Mouse (Mus musculus) midbrain, embryonic 16.5 days (tissue): ENCODE data around the gene Birc6. TPM values are rescaled to one million over a fixed set of nuclear protein-coding genes. Genes with fewer than 3 reads are reported as not detected.

Source experiments
- ATAC-seq: fragments of 200-750 bp; cut with Nextera tagmentation; 2 replicates; pipeline ENCODE4 v1.8.0; 2017; ENCODE audit warnings: moderate TSS enrichment
- H3K27ac ChIP-seq: fragments of 300-500 bp; sonication (generic); 2 replicates; pipeline ENCODE4 v1.5.1; 2014; ENCODE audit warnings: mild to moderate bottlenecking, low read length, mixed read lengths
- H3K27me3 ChIP-seq: fragments of 300-500 bp; sonication (generic); 2 replicates; pipeline ENCODE4 v1.6.1; 2014; ENCODE audit warnings: low read depth, low read length, mixed read lengths; ENCODE audit not compliant: control insufficient read depth, insufficient read depth
- H3K36me3 ChIP-seq: fragments of 300-500 bp; sonication (generic); 2 replicates; pipeline ENCODE4 v1.6.1; 2014; ENCODE audit warnings: mild to moderate bottlenecking, low read length, moderate library complexity, mixed read lengths; ENCODE audit not compliant: control insufficient read depth, insufficient read depth
- H3K4me1 ChIP-seq: fragments of 300-500 bp; sonication (generic); 2 replicates; pipeline ENCODE4 v1.6.1; 2014; ENCODE audit warnings: mild to moderate bottlenecking, low read length, mixed read lengths; ENCODE audit not compliant: control insufficient read depth, insufficient read depth
- H3K4me2 ChIP-seq: fragments of 300-500 bp; sonication (generic); 2 replicates; pipeline ENCODE4 v1.6.1; 2014; ENCODE audit warnings: mild to moderate bottlenecking, low read length, mixed read lengths
- H3K4me3 ChIP-seq: fragments of 300-500 bp; sonication (generic); 2 replicates; pipeline ENCODE4 v1.5.1; 2014; ENCODE audit warnings: low read depth, mild to moderate bottlenecking, low read length, moderate library complexity, mixed read lengths
- H3K9ac ChIP-seq: fragments of 300-500 bp; sonication (generic); 2 replicates; pipeline ENCODE4 v1.6.1; 2014; ENCODE audit warnings: low read depth, low read length, mixed read lengths
- H3K9me3 ChIP-seq: fragments of 300-500 bp; sonication (generic); replicated peaks from 2 replicates; pipeline ENCODE4 v1.6.1; 2014; ENCODE audit warnings: mild to moderate bottlenecking, low read length, mixed read lengths; ENCODE audit not compliant: control insufficient read depth, poor library complexity, severe bottlenecking
- WGBS: fragments of 180-500 bp; shearing (Covaris S2); extraction: QIAGEN DNeasy Blood & Tissue Kit; methylation state at CpG from one replicate; pipeline ENCODE4 v1.1.7; 2014; 5-methylcytosine and 5-hydroxymethylcytosine counted together
- polyA plus RNA-seq: library from polyadenylated mRNA; unstranded; fragments of >200 nt; fragmentation: Nextera tagmentation; extraction: Ambion mirVana; gene quantifications from 2 replicates; pipeline ENCODE4 v1.2.1, GENCODE M21; 2015

Birc6 gene
- polyA plus RNA-seq, 1 experiment from 2014 or later: 85.9 TPM

DNA sequence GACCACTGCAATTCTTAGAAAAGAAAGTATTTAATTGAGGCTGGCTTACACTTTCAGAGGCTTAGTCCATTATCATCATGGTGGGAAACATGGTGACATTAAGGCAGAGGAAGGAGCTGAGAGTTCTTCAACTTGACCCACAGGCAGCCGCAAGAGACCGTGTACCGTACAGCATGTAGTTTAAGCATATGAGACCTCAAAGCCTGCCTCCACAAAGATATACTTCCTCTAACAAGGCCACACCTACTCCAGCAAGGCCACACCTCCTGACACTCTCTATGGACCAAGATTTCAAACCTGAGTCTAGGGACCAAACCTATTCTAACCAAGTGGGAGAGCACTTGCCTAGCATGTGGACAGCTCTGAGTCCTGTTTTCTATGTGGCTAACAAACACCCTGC lies 19.5 kb upstream of the Birc6 start:
- WGBS: 97% methylated on average over 3 of the region's 3 CpGs
- Histone ChIP-seq H3K27ac (no peak overlapping the region), H3K4me3 (no peak overlapping the region), H3K9me3 (no peaks in the 10 kb centered on the region), H3K4me2 (no peak overlapping the region), H3K9ac (no peak overlapping the region), H3K27me3 (no peaks in the 10 kb centered on the region), H3K36me3 (no peaks in the 10 kb centered on the region), H3K4me1 (no peaks in the 10 kb centered on the region)
- ATAC-seq: no peak

DNA sequence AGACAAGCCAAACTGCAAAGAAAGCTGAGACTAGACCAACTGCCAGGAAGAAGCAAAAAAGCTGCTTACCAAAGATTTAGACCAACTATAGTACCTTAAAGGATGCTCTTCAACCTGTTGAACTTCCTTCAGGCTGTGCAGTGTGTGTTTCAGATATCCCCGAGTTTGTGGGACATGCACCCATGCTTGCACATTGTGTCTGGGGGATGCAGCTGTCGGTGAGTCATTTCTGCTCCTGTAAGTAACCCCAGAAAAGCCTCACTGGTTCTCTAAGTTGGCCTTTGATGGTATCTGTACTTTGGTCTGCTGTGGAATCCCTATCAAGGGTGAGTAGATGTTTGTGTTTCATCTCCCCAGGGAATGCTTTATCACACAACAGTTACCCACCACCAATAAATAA lies 15.8 kb upstream of the Birc6 start:
- WGBS: 85% methylated on average over 2 of the region's 2 CpGs
- H3K27me3 ChIP-seq: no peaks in the 10 kb centered on the region
- H3K36me3 ChIP-seq: no peaks in the 10 kb centered on the region
- no peak overlapping the region for H3K9ac ChIP-seq
- no peaks in the 10 kb centered on the region for H3K9me3 ChIP-seq
- no peak overlapping the region for H3K4me2 ChIP-seq
- no peak overlapping the region for H3K27ac ChIP-seq
- H3K4me3 ChIP-seq: no peak overlapping the region
- no peak for ATAC-seq
- H3K4me1 ChIP-seq: no peaks in the 10 kb centered on the region

DNA sequence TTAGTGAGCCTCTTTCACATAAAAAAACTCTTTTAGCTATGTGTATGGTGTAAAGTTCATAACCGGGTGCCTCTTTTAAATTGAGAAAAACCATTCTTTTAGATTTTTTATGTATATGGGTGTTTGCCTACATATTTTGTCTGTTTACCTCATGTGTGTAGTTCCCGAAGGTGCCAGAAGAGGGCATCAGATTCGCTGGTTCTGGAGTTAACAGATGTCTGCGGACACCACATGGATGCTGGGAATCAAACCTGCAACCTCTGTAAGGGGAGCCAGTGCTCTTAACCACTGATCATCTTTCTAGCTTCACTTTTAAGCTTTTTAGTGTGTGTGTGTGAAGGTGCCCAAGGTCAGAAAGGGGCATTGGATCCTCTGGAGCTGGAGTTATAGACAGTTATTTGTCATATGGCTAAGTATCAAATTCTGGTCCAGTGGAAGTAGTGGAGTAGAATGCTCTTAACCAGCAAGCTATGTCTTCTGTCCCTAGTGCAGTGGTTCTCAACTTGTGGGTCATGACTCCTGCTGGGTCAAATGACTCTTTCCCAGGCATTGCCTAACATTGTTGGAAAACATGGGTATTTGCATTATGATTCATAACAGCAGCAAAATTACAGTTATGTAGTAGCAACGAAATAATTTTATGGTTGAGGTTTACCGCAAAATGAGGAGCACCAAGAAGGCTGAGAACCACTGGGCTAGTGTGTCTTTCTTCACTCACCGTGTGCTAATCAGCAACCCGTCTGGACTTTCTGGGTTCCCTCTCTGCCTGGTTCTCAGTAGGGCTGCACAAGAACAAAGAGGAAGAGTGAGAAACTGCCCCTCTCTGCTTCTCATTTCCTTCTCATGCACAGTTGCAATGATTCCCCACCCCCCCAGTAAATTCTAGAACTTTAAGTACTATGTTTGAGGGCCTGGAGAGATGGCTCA lies 5.0 kb upstream of the Birc6 start:
- Histone ChIP-seq H3K4me2 (no peak overlapping the region), H3K4me1 (peaks cover 7% of the 10 kb centered on the region), H3K27me3 (no peaks in the 10 kb centered on the region), H3K9me3 (no peaks in the 10 kb centered on the region), H3K36me3 (no peaks in the 10 kb centered on the region), H3K9ac (no peak overlapping the region), H3K27ac (no peak overlapping the region), H3K4me3 (no peak overlapping the region)
- no peak for ATAC-seq
- 85% methylated on average over 8 of the region's 8 CpGs for WGBS

DNA sequence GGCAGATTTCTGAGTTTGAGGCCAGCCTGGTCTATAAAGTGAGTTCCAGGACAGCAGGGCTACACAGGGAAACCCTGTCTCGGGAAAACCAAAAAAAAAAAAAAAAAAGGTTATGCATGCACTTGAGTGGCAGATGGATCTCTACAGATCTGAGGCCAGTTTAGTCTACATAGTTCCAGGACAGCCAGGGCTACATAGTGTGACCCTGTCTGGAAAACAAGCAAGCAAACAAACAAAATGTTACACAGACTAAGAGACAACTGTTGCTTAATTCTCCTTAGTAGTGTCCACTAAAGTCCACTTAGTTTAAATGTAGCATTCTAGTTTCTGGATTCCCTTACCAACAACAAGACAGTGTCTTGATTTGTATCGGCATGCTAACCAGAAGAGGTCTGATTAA lies 2.0 kb upstream of the Birc6 start:
- no peak for ATAC-seq

DNA sequence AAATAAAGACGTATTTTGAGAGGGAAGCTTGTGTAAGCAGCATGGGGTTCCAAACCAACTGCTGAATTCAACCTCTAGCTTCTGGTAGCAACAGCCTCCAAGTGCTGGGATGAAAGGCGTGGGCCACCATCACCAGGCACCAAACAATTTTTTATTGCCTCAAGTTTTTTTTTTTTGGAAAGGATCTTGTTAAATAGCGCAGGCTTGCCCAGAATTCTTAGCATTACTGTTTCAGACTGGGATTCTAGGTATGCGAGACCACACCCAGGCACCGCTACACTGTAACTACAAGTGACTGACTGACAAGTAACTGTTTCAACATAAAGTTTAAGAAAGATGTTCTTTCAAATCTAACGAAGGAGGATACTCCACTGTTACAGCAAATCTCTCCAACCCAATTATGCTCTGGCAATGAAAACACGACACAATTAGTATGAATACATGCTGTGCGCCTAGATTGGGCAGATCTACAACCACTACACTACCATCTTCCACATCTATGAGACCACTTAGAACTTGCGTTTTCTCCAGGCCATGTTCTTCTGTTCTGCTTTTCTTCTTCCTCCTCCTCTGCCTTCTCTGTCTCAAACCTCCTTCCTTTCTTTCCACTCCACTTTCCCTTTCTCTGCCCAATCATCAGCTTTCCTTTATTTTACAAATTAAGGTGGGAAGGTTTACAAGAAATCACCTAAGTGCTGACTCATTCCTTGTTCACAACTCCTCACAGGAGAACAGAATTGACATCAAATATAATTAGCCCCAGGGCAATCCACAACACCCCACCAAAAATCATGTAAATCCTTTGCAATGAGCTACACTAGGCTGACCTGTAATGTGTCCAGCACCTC lies 1.1 kb upstream of the Birc6 start:
- Histone ChIP-seq H3K4me3 (peak overlapping the region; percentile 69), H3K36me3 (no peaks in the 10 kb centered on the region), H3K4me2 (peak overlapping the region; percentile 53), H3K9me3 (no peaks in the 10 kb centered on the region), H3K27ac (peak overlapping the region; percentile 94), H3K9ac (peak overlapping the region; percentile 65), H3K27me3 (no peaks in the 10 kb centered on the region), H3K4me1 (peaks cover 21% of the 10 kb centered on the region)
- 89% methylated on average over 9 of the region's 9 CpGs for WGBS
- ATAC-seq: no peak

More for the DNA sequence above, 2.0 kb upstream of the Birc6 start:
- WGBS: 93% methylated on average over 2 of the region's 2 CpGs
- no peaks in the 10 kb centered on the region for H3K27me3 ChIP-seq
- H3K4me1 ChIP-seq: peaks cover 21% of the 10 kb centered on the region
- H3K27ac ChIP-seq: no peak overlapping the region
- no peak overlapping the region for H3K4me2 ChIP-seq
- no peak overlapping the region for H3K4me3 ChIP-seq
- no peaks in the 10 kb centered on the region for H3K9me3 ChIP-seq
- H3K36me3 ChIP-seq: no peaks in the 10 kb centered on the region
- H3K9ac ChIP-seq: no peak overlapping the region

DNA sequence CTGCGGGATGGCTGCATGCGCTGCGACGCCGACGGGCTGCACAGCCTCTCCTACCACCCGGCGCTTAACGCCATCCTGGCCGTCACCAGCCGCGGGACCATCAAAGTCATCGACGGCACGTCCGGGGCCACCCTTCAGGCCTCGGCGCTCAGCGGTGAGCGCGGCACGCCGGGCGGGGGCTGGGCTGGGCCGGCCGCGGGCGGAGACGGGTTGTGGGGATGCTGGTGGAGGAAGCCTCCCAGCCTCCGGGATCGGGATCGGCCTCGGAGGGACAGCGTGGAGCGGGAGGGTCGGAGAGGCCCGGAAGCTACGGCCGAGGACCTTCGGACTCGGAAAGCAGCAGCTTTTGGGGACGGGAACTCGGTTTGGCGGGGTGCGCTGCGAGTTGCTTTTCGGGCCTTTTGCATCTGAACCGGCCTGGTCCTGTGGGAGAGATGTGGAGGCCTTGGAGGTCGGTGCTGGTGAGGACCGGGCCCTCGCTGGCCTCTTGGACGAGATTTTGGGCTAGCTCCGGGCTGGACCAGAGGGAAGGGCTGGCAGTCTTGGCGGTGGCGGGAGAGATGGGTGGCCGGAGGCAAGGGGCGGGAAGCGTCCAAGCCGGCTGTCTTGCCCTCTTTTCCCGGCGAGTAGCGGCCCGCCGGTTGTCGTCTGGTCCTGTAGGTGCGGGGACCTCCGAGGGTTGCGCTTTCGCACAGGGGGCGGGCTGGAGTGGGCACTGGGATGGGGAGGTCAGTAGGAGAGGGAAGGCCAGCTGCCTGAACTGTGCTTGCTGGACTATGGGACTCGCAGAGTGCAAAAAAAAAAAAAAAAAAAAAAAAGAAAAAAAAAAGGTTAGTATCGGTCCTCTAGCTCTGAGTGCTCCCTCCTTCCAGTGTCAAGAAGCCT lies 795 bp downstream of the Birc6 start:
- Histone ChIP-seq H3K9ac (peak overlapping the region; percentile 90), H3K4me1 (peaks cover 21% of the 10 kb centered on the region), H3K36me3 (no peaks in the 10 kb centered on the region), H3K4me2 (peak overlapping the region; percentile 68), H3K9me3 (no peaks in the 10 kb centered on the region), H3K27me3 (no peaks in the 10 kb centered on the region), H3K27ac (peak overlapping the region; percentile 94), H3K4me3 (peak overlapping the region; percentile 69)
- WGBS: under 1% methylated on average over 68 of the region's 72 CpGs
- peak; percentile 70 for ATAC-seq

DNA sequence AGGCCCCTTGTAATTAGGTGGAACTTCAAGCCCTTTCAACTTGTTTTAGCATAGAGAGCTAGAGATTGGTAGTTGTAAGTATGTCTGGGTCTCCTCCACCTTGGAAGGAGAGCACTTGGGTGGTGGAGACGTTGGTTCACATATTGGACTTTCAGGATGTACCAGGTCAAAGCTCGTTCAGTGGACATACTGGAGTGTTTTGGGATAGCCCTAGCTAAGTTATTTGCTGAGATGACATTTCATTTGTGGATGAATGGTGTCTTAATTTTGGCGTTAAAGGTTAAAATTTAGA lies 1.4 kb downstream of the Birc6 start:
- Histone ChIP-seq H3K27me3 (no peaks in the 10 kb centered on the region), H3K4me3 (peak overlapping the region; percentile 69), H3K27ac (no peak overlapping the region), H3K4me2 (peak overlapping the region; percentile 68), H3K36me3 (no peaks in the 10 kb centered on the region), H3K9ac (peak overlapping the region; percentile 90), H3K9me3 (no peaks in the 10 kb centered on the region), H3K4me1 (peaks cover 21% of the 10 kb centered on the region)
- no peak for ATAC-seq
- WGBS: 27% methylated on average over 3 of the region's 3 CpGs

DNA sequence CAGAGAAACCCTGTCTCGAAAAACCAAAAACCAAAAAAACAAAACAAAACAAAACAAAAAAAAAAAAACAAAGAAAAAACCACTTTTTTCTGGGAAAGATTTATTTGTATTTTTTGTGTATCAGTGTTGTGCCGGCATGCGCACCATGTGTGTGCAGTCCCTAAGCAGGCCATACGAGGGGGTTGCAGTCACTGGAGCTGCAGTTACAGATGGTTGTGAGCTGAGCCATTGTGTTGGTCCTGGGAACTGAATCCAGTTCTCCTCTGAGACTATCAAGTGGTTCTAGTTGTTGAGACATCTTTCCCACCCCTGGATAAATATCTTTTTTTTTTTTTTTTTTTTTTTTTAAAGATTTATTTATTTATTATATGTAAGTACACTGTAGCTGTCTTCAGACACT lies 6.9 kb downstream of the Birc6 start:
- WGBS: 98% methylated on average over 4 of the region's 4 CpGs
- Histone ChIP-seq H3K4me1 (peaks cover 8% of the 10 kb centered on the region), H3K9me3 (no peaks in the 10 kb centered on the region), H3K4me3 (no peak overlapping the region), H3K36me3 (no peaks in the 10 kb centered on the region), H3K27ac (no peak overlapping the region), H3K27me3 (no peaks in the 10 kb centered on the region), H3K4me2 (no peak overlapping the region), H3K9ac (no peak overlapping the region)
- no peak for ATAC-seq
